Mouse (Mus musculus) bone marrow macrophage, adult 2 months (primary cell): Measurements from ENCODE around the gene Zfyve28. TPM values are rescaled to one million over a fixed set of nuclear protein-coding genes. Genes with fewer than 3 reads are reported as not detected.

Experiments used
- H3K27ac ChIP-seq: 2 replicates; pipeline ENCODE4 v1.5.1; 2012; ENCODE audit warnings: low read depth, low read length; ENCODE audit not compliant: insufficient read depth
- H3K4me1 ChIP-seq: 2 replicates; pipeline ENCODE4 v1.6.1; 2012; ENCODE audit warnings: low read length; ENCODE audit not compliant: control insufficient read depth, insufficient read depth
- H3K4me3 ChIP-seq: 2 replicates; pipeline ENCODE4 v1.5.1; 2012; ENCODE audit warnings: mild to moderate bottlenecking, low read length, moderate library complexity; ENCODE audit not compliant: insufficient read depth
- CTCF ChIP-seq: IDR thresholded peaks from 2 replicates; pipeline ENCODE4 v1.5.1; 2012; ENCODE audit warnings: low read depth, mild to moderate bottlenecking, low read length, moderate library complexity
- POLR2A ChIP-seq: IDR thresholded peaks from 2 replicates; pipeline ENCODE4 v1.6.1; 2012; ENCODE audit warnings: mild to moderate bottlenecking, low read depth, low read length, borderline replicate concordance
- polyA plus RNA-seq: library from polyadenylated mRNA; stranded (reverse); fragments of >200 nt; gene quantifications from 2 replicates; pipeline ENCODE4 v1.2.4, GENCODE M21; 2012; ENCODE audit not compliant: missing spikeins, insufficient read depth, insufficient read length

Zfyve28 gene
- polyA plus RNA-seq, 1 experiment = 50.9 TPM

GRCm38 (mm10) chr5:34217756-34218155 lies 70.5 kb downstream of the Zfyve28 start:
- Histone ChIP-seq H3K4me3 (no peak overlapping the region), H3K27ac (no peak overlapping the region), H3K4me1 (peaks cover 7% of the 10 kb centered on the region; the same call in 1 of the 2 replicates)
- no peak for TF ChIP-seq POLR2A

GRCm38 (mm10) chr5:34216025-34216424 lies 72.2 kb downstream of the Zfyve28 start:
- H3K27ac ChIP-seq = no peak overlapping the region
- no peak for TF ChIP-seq CTCF
- no peak for TF ChIP-seq POLR2A
- peaks cover 7% of the 10 kb centered on the region; the same call in 1 of the 2 replicates for H3K4me1 ChIP-seq
- H3K4me3 ChIP-seq = no peak overlapping the region

DNA sequence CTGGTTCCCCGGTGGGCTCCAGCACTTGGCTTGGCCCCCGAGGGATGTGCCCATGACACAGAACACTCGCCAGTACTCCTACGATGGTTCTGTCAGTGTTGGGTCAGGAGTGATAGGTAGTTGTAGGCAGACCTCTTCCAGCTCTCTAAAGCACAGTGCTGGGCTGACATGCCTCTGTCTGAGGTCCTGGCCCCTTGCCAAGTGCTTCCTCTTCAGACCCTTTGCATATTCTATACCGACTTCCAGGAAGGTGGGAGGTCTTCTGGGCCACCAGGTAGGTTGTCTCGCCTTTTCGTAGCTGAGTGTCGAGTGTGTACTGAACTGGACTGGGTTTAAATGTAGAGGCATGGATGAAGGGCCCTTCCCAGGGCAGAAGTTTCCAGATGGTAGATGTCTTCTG lies 74.6 kb downstream of the Zfyve28 start:
- TF ChIP-seq CTCF = no peak
- no peak for TF ChIP-seq POLR2A
- no peak overlapping the region for H3K4me3 ChIP-seq
- no peak overlapping the region for H3K27ac ChIP-seq
- peaks cover 7% of the 10 kb centered on the region; the same call in 1 of the 2 replicates for H3K4me1 ChIP-seq

GRCm38 (mm10) chr5:34210279-34210678 lies 78.0 kb downstream of the Zfyve28 start:
- Histone ChIP-seq H3K4me3 (no peak overlapping the region), H3K27ac (no peak overlapping the region), H3K4me1 (no peaks in the 10 kb centered on the region)
- peak; percentile 90 for TF ChIP-seq CTCF
- no peak for TF ChIP-seq POLR2A

DNA sequence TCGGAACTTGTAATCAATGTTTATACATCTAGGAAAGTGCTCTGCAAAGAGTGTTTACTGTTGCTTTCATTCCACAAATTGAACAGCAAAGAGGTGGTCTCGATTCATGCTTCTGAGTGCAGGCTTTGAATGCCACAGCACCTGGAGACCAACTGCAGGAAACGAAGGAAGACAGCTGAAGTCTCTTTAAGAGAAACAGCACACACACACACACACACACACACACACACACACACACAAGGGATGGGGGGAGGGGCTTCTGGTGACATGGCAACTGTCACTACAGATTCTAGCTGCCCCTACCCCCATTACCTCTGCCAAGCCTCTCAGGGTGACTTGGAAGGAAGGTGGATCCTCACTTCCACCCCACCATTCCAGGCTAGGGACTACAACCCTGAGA lies 80.7 kb downstream of the Zfyve28 start:
- Histone ChIP-seq H3K4me1 (no peaks in the 10 kb centered on the region), H3K27ac (no peak overlapping the region), H3K4me3 (no peak overlapping the region)
- TF ChIP-seq CTCF = no peak
- no peak for TF ChIP-seq POLR2A

- Histone ChIP-seq H3K4me3 (no peak overlapping the region), H3K27ac (no peak overlapping the region), H3K4me1 (no peaks in the 10 kb centered on the region)
- TF ChIP-seq CTCF (no peak), POLR2A (no peak)
These were observed 82.5 kb downstream of the Zfyve28 start for GRCm38 (mm10) chr5:34205788-34206187.

- H3K27ac ChIP-seq = no peak overlapping the region
- no peaks in the 10 kb centered on the region for H3K4me1 ChIP-seq
- H3K4me3 ChIP-seq = no peak overlapping the region
- TF ChIP-seq POLR2A = no peak
- TF ChIP-seq CTCF = no peak
These were observed 83.3 kb downstream of the Zfyve28 start for GRCm38 (mm10) chr5:34204911-34205310.

DNA sequence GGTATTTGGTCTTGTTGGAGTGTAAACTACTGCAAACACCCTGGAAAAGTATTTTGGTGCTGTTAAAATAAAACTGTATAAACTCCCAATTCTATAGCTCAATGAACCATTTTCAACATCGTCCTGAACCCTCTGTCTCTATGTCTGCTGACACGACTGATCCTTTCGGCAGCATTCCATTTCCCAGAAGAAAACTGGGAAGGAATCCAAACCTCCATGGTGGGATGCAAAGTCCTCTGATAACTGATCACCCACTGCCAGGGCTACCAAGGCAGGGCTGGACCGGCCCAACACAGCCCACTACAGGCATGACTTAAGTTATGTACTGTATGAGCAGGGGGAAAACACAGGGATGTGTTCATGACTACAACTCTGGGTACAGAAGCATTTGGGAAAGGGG lies 86.2 kb downstream of the Zfyve28 start:
- TF ChIP-seq CTCF = no peak
- TF ChIP-seq POLR2A = no peak
- Histone ChIP-seq H3K4me1 (no peaks in the 10 kb centered on the region), H3K27ac (no peak overlapping the region), H3K4me3 (no peak overlapping the region)

DNA sequence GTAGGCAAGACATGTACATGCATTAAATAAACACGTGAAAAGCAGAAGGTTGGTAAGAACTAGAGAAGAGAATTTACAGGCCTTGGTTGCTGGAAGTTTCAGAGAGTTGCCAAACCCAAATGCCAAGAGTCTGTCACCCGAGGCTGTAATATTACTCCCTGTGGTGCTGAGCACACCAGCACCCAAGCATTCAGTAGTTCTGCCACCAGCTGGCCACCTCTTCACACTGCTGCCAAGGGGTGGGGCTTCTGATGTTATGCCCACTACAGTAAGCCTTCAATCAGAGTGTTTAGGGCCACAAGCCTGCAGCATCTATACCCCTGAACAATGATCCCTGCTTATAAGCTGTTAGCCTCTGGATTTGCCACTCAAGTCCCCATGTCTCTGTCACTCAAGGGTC lies 86.9 kb downstream of the Zfyve28 start:
- no peak overlapping the region for H3K27ac ChIP-seq
- no peaks in the 10 kb centered on the region for H3K4me1 ChIP-seq
- H3K4me3 ChIP-seq = no peak overlapping the region
- no peak for TF ChIP-seq POLR2A
- TF ChIP-seq CTCF = no peak

GRCm38 (mm10) chr5:34198615-34199014 lies 89.6 kb downstream of the Zfyve28 start:
- Histone ChIP-seq H3K27ac (no peak overlapping the region), H3K4me1 (peaks cover 11% of the 10 kb centered on the region), H3K4me3 (no peak overlapping the region)
- TF ChIP-seq POLR2A (no peak), CTCF (no peak)

DNA sequence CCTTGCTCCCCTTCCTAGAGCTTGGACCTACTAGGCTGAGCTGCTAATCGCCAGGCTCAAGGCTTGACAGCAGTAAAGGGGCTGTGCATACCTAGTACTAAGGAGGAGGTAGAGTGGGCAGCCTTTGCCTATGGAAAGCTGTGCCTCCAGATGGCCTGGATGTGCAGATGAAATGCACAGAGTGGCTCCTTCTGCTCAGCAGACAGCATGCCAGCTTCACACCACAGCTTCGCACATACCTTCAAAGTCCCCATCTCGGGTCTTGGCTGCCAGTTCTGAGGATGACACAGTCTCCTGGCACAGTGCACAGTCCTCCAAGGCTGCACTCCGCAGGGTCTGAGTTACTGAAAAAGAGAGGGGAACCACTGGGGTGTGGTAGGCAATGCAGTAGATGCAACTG lies 91.0 kb downstream of the Zfyve28 start:
- Histone ChIP-seq H3K4me1 (peaks cover 11% of the 10 kb centered on the region), H3K27ac (no peak overlapping the region)

More for the DNA sequence above, 91.0 kb downstream of the Zfyve28 start:
- TF ChIP-seq CTCF (no peak), POLR2A (no peak)
- no peak overlapping the region for H3K4me3 ChIP-seq
